Mouse (Mus musculus): Measurements from ENCODE around the gene Kifc1.
A peak's percentile ranks its signal among the peaks of the same experiment; 100 is the strongest.
"Not testable (repeated sequence)": the region's sequence is repeated elsewhere in the genome, so short reads cannot be mapped to it uniquely, and the experiment has no call there.

The Kifc1 gene

GRCm38 (mm10) chr17:33918293-33919203, 28.1 kb upstream of the Kifc1 start:
- no peak for DNase-seq (ENCODE audit: low spot score)

GRCm38 (mm10) chr17:33917656-33918292, 27.3 kb upstream of the Kifc1 start:
- DNase-seq (ENCODE audit: low spot score) = no peak

- no peak for DNase-seq (ENCODE audit: low spot score)
These were observed 26.6 kb upstream of the Kifc1 start for GRCm38 (mm10) chr17:33916847-33917655.

GRCm38 (mm10) chr17:33916294-33916693, 25.8 kb upstream of the Kifc1 start:
- peak; percentile 82 for DNase-seq (ENCODE audit: low spot score)

- DNase-seq (ENCODE audit: low spot score) = peak; percentile 98
These were observed 25.3 kb upstream of the Kifc1 start, which contains the start of the genes Tapbp and Zbtb22 for GRCm38 (mm10) chr17:33915671-33916250. Gene Tapbp, plus strand, starts transcription at chr17:33915899. Gene Zbtb22, plus strand, starts transcription at chr17:33915904.

GRCm38 (mm10) chr17:33914969-33915391, 24.5 kb upstream of the Kifc1 start:
- DNase-seq (ENCODE audit: low spot score) = no peak

- no peak for DNase-seq (ENCODE audit: low spot score)
These were observed 23.4 kb upstream of the Kifc1 start for GRCm38 (mm10) chr17:33913905-33914304.

- no peak for DNase-seq (ENCODE audit: low spot score)
These were observed 22.8 kb upstream of the Kifc1 start for GRCm38 (mm10) chr17:33913264-33913663.

- no peak for DNase-seq (ENCODE audit: low spot score)
These were observed 21.5 kb upstream of the Kifc1 start for GRCm38 (mm10) chr17:33911813-33912414.

GRCm38 (mm10) chr17:33911052-33911812, 20.8 kb upstream of the Kifc1 start:
- DNase-seq (ENCODE audit: low spot score) = no peak

- DNase-seq (ENCODE audit: low spot score) = no peak
These were observed 20.0 kb upstream of the Kifc1 start for GRCm38 (mm10) chr17:33910346-33911051.

GRCm38 (mm10) chr17:33909869-33910250, 19.4 kb upstream of the Kifc1 start:
- DNase-seq (ENCODE audit: low spot score) = no peak

GRCm38 (mm10) chr17:33909077-33909868, 18.8 kb upstream of the Kifc1 start, which contains the start of gene Daxx:
Gene Daxx, plus strand, starts transcription at chr17:33909414.
- DNase-seq (ENCODE audit: low spot score) = peak; percentile 97

GRCm38 (mm10) chr17:33908331-33909076, 18.0 kb upstream of the Kifc1 start:
- DNase-seq (ENCODE audit: low spot score) = no peak

GRCm38 (mm10) chr17:33904835-33905234, 14.4 kb upstream of the Kifc1 start, which contains the start of gene Platr17:
Gene Platr17, plus strand, starts transcription at chr17:33905135.
- DNase-seq (ENCODE audit: low spot score) = not testable (repeated sequence)

GRCm38 (mm10) chr17:33903911-33904651, 13.6 kb upstream of the Kifc1 start:
- DNase-seq (ENCODE audit: low spot score) = not testable (repeated sequence)

GRCm38 (mm10) chr17:33902491-33902890, 12.0 kb upstream of the Kifc1 start:
- no peak for DNase-seq (ENCODE audit: low spot score)

- DNase-seq (ENCODE audit: low spot score) = no peak
These were observed 11.6 kb upstream of the Kifc1 start for GRCm38 (mm10) chr17:33902079-33902478.
